Mouse (Mus musculus): ENCODE data around the gene Maml2. TPM values are rescaled to one million over a fixed set of nuclear protein-coding genes. Genes with fewer than 3 reads are reported as not detected.

Gene Maml2
- 0.01 and 0.02 TPM in 2 replicates for polyA plus RNA-seq (2012)

- H3K4me3 ChIP-seq (replicated peaks), result peak within 1 kb of the TSS; percentile 66
- H3K9me3 ChIP-seq (ENCODE audit: control insufficient read depth, low read length), result no peaks in the 10 kb centered on the region
- H3K36me3 ChIP-seq (ENCODE audit: control insufficient read depth), result no peaks in the 10 kb centered on the region
- peaks cover 11% of the 10 kb centered on the region for H3K27me3 ChIP-seq (ENCODE audit: control insufficient read depth)
- H3K4me1 ChIP-seq (ENCODE audit: control insufficient read depth), result peaks cover 24% of the 10 kb centered on the region
- no peak for TF ChIP-seq TAL1 (IDR thresholded peaks at IDR 0.05; ENCODE audit: low read length)
- TF ChIP-seq GATA1 (IDR thresholded peaks at IDR 0.05; ENCODE audit: low read length), result no peak
These were observed at the start of gene Maml2 for GRCm38 (mm10) chr9:13297668-13298512. Maml2 (plus strand) TSS chr9:13297957.

GRCm38 (mm10) chr9:13248104-13248503, 49.7 kb upstream of the Maml2 start:
- Histone ChIP-seq H3K4me1 (ENCODE audit: control insufficient read depth) (peaks cover 44% of the 10 kb centered on the region), H3K9me3 (ENCODE audit: control insufficient read depth, low read length) (no peaks in the 10 kb centered on the region), H3K4me3 (replicated peaks) (peak overlapping the region; percentile 69), H3K36me3 (ENCODE audit: control insufficient read depth) (peaks cover 16% of the 10 kb centered on the region), H3K27me3 (ENCODE audit: control insufficient read depth) (no peaks in the 10 kb centered on the region)
- TF ChIP-seq GATA1 (IDR thresholded peaks at IDR 0.05; ENCODE audit: low read length), result no peak
- TF ChIP-seq TAL1 (IDR thresholded peaks at IDR 0.05; ENCODE audit: low read length), result no peak

GRCm38 (mm10) chr9:13251251-13251650, 46.5 kb upstream of the Maml2 start:
- Histone ChIP-seq H3K4me3 (replicated peaks) (no peak overlapping the region), H3K27me3 (ENCODE audit: control insufficient read depth) (no peaks in the 10 kb centered on the region), H3K36me3 (ENCODE audit: control insufficient read depth) (peaks cover 43% of the 10 kb centered on the region), H3K4me1 (ENCODE audit: control insufficient read depth) (peaks cover 26% of the 10 kb centered on the region), H3K9me3 (ENCODE audit: control insufficient read depth, low read length) (no peaks in the 10 kb centered on the region)
- TF ChIP-seq TAL1 (IDR thresholded peaks at IDR 0.05; ENCODE audit: low read length) (no peak), GATA1 (IDR thresholded peaks at IDR 0.05; ENCODE audit: low read length) (no peak)

- peaks cover 69% of the 10 kb centered on the region for H3K36me3 ChIP-seq (ENCODE audit: control insufficient read depth)
- no peaks in the 10 kb centered on the region for H3K27me3 ChIP-seq (ENCODE audit: control insufficient read depth)
- no peaks in the 10 kb centered on the region; the same call in 1 of the 2 replicates for H3K4me1 ChIP-seq (ENCODE audit: control insufficient read depth)
- H3K9me3 ChIP-seq (ENCODE audit: control insufficient read depth, low read length), result no peaks in the 10 kb centered on the region
- H3K4me3 ChIP-seq (replicated peaks), result no peak overlapping the region
- TF ChIP-seq GATA1 (IDR thresholded peaks at IDR 0.05; ENCODE audit: low read length), result no peak
- no peak for TF ChIP-seq TAL1 (IDR thresholded peaks at IDR 0.05; ENCODE audit: low read length)
These were observed 41.0 kb upstream of the Maml2 start for GRCm38 (mm10) chr9:13256726-13257125.

GRCm38 (mm10) chr9:13258173-13258572, 39.6 kb upstream of the Maml2 start:
- TF ChIP-seq GATA1 (IDR thresholded peaks at IDR 0.05; ENCODE audit: low read length) (no peak), TAL1 (IDR thresholded peaks at IDR 0.05; ENCODE audit: low read length) (no peak)
- Histone ChIP-seq H3K4me3 (replicated peaks) (no peak overlapping the region), H3K36me3 (ENCODE audit: control insufficient read depth) (peaks cover 64% of the 10 kb centered on the region), H3K4me1 (ENCODE audit: control insufficient read depth) (no peaks in the 10 kb centered on the region; the same call in 1 of the 2 replicates), H3K27me3 (ENCODE audit: control insufficient read depth) (no peaks in the 10 kb centered on the region), H3K9me3 (ENCODE audit: control insufficient read depth, low read length) (no peaks in the 10 kb centered on the region)

- Histone ChIP-seq H3K27me3 (ENCODE audit: control insufficient read depth) (no peaks in the 10 kb centered on the region), H3K4me1 (ENCODE audit: control insufficient read depth) (no peaks in the 10 kb centered on the region; the same call in 1 of the 2 replicates), H3K36me3 (ENCODE audit: control insufficient read depth) (peaks cover 56% of the 10 kb centered on the region), H3K9me3 (ENCODE audit: control insufficient read depth, low read length) (no peaks in the 10 kb centered on the region), H3K4me3 (replicated peaks) (no peak overlapping the region)
- TF ChIP-seq GATA1 (IDR thresholded peaks at IDR 0.05; ENCODE audit: low read length) (no peak), TAL1 (IDR thresholded peaks at IDR 0.05; ENCODE audit: low read length) (no peak)
These were observed 36.8 kb upstream of the Maml2 start for GRCm38 (mm10) chr9:13260980-13261379.

- H3K4me1 ChIP-seq (ENCODE audit: control insufficient read depth), result no peaks in the 10 kb centered on the region
- peaks cover 40% of the 10 kb centered on the region for H3K36me3 ChIP-seq (ENCODE audit: control insufficient read depth)
- no peaks in the 10 kb centered on the region for H3K9me3 ChIP-seq (ENCODE audit: control insufficient read depth, low read length)
- no peak overlapping the region for H3K4me3 ChIP-seq (replicated peaks)
- TF ChIP-seq TAL1 (IDR thresholded peaks at IDR 0.05; ENCODE audit: low read length) (no peak), GATA1 (IDR thresholded peaks at IDR 0.05; ENCODE audit: low read length) (no peak)
- H3K27me3 ChIP-seq (ENCODE audit: control insufficient read depth), result no peaks in the 10 kb centered on the region
These were observed 24.5 kb upstream of the Maml2 start for GRCm38 (mm10) chr9:13273219-13273618.

GRCm38 (mm10) chr9:13287482-13287881, 10.3 kb upstream of the Maml2 start:
- Histone ChIP-seq H3K36me3 (ENCODE audit: control insufficient read depth) (peaks cover 40% of the 10 kb centered on the region), H3K4me1 (ENCODE audit: control insufficient read depth) (no peaks in the 10 kb centered on the region), H3K4me3 (replicated peaks) (no peak overlapping the region), H3K27me3 (ENCODE audit: control insufficient read depth) (no peaks in the 10 kb centered on the region), H3K9me3 (ENCODE audit: control insufficient read depth, low read length) (no peaks in the 10 kb centered on the region)
- TF ChIP-seq GATA1 (IDR thresholded peaks at IDR 0.05; ENCODE audit: low read length), result no peak
- TF ChIP-seq TAL1 (IDR thresholded peaks at IDR 0.05; ENCODE audit: low read length), result no peak

GRCm38 (mm10) chr9:13296274-13297121, 1.3 kb upstream of the Maml2 start:
- TF ChIP-seq GATA1 (IDR thresholded peaks at IDR 0.05; ENCODE audit: low read length), result no peak
- TF ChIP-seq TAL1 (IDR thresholded peaks at IDR 0.05; ENCODE audit: low read length), result no peak
- H3K9me3 ChIP-seq (ENCODE audit: control insufficient read depth, low read length), result no peaks in the 10 kb centered on the region
- peaks cover 11% of the 10 kb centered on the region for H3K27me3 ChIP-seq (ENCODE audit: control insufficient read depth)
- peaks cover 4% of the 10 kb centered on the region for H3K36me3 ChIP-seq (ENCODE audit: control insufficient read depth)
- peaks cover 24% of the 10 kb centered on the region for H3K4me1 ChIP-seq (ENCODE audit: control insufficient read depth)
- H3K4me3 ChIP-seq (replicated peaks), result peak overlapping the region; percentile 66
